Mouse (Mus musculus) gastrocnemius, postnatal 4 days (tissue): ENCODE measurements around the gene Jarid2. TPM values are rescaled to one million over a fixed set of nuclear protein-coding genes. Genes with fewer than 3 reads are reported as not detected.

ENCODE experiments used
- DNase-seq, 2 experiments: peaks; one replicate each; pipeline ENCODE4 v3.0.0; 2021 to 2022; ENCODE audit warnings: low spot score in 2 of 2, mixed read lengths in 2 of 2
- total RNA-seq, 2 experiments: library from RNA; stranded (reverse); gene quantifications; 2 replicates each; pipeline ENCODE4 v1.2.3; 2021

Jarid2 gene
- total RNA-seq, 2 experiments from 2014 or later: 41.4 to 50.6 TPM

DNA sequence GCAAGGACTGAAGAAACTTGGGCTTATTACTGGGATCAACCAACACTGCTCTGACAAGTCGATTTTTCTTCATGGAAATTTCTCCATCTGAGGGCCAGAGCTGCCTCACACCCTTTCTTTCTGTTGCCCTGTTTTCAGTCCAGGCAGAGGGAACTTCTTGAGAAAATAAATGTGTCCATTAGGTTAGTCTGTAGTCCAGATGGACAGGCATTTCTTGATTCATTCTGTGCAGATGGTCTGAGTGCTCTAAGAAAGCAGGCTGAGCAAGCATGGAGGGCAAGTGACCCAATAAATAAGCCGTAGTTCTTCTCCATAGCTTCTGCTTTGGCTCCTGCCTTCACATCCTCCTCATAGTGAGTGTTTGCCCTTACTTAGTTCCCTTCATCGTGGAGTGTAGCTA, 46.1 kb downstream of the Jarid2 start:
- no peak for DNase-seq

GRCm38 (mm10) chr13:44780506-44780905, 51.2 kb downstream of the Jarid2 start:
- no peak for DNase-seq

DNA sequence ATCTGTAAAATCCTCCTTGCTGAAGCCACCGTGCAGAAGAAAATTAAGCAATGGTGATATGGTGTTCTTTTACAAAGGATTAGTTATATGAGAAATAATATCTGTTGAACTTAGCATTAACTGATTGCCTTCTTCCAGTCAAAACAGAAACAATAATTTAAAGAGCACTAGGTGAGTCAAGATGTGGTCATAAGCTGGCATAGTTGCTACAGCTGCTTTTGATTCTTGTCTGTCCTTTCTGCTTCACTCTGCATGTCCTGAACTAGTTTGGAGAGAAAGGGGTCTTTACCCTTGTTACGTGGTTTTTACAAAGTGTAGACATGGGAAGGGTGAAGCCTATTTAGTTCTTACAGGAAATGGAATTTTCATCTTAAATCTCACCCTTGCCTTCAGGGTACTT, 51.9 kb downstream of the Jarid2 start:
- DNase-seq: no peak

- DNase-seq: no peak
Observed at GRCm38 (mm10) chr13:44784551-44784950, 55.3 kb downstream of the Jarid2 start.

- DNase-seq: no peak
Observed at GRCm38 (mm10) chr13:44786291-44786690, 57.0 kb downstream of the Jarid2 start.

- no peak for DNase-seq
Observed at GRCm38 (mm10) chr13:44788352-44789125, 59.3 kb downstream of the Jarid2 start.

- no peak for DNase-seq
Observed at GRCm38 (mm10) chr13:44789982-44790381, 60.7 kb downstream of the Jarid2 start.

- no peak for DNase-seq
Observed at GRCm38 (mm10) chr13:44792361-44792892, 63.2 kb downstream of the Jarid2 start.

DNA sequence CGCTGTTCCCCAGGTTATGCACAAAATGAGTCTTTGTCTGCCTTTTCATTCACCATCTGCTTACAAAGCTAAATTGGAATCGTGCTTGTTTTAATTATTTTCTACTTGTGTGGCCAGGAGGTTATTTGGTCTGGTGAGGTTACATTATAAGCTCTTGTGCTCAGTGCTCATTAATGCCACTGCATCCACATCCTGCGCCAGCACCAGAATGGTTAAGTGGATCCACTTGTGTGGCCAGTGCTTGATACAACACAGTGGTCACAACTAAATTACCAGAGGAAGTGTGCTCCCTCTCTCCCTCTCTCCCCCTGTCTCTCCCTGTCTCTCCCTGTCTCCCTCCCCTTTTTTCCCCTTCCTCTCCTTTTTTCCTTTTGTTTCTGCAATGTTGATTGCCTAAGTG, 66.6 kb downstream of the Jarid2 start:
- DNase-seq: no peak

- peak; percentile 20 to 23 for DNase-seq
Observed at GRCm38 (mm10) chr13:44796775-44797174, 67.5 kb downstream of the Jarid2 start.

DNA sequence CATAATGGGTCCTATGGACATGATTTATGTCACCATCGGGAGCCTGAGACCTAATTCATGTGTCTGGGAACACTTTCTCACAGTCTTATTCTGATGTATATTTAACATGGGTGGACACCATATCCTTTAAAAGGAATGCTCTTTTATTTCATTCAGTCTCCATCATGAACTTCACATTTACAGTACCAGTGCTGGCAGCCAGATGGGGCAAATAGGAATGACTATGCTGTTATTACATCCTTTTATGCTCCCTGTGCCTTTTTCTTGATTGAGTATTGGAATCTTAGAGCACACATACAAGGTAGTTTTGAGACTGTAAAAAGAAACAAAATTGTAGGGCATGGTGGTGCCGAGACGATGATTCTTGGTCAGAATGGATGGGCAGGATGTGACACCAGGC, 69.0 kb downstream of the Jarid2 start:
- DNase-seq: no peak

GRCm38 (mm10) chr13:44799166-44799565, 69.9 kb downstream of the Jarid2 start:
- no peak for DNase-seq

- DNase-seq: no peak
Observed at GRCm38 (mm10) chr13:44800059-44800458, 70.8 kb downstream of the Jarid2 start.

DNA sequence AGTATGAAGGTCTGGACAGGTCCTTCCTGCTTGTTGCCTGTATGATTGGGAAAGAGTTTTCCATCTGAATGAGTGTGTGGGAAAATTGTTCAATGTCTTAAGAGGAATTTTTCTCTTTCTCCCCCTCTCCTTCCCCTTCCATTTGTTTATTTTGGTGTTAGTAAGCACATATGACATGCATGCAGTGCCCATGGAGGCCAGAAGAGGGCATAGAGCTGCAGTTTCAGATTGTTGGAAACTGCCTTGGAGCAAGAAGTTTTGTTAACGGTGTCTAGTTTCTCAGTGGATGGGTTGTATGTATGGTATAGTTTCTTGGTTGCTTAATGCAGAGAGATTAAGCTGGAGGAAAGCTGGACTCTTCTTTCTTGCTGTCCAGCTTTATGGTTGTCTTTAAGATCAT, 75.6 kb downstream of the Jarid2 start:
- peak; percentile 26 to 35 for DNase-seq

GRCm38 (mm10) chr13:44808307-44808706, 79.0 kb downstream of the Jarid2 start:
- no peak for DNase-seq

GRCm38 (mm10) chr13:44811021-44811420, 81.7 kb downstream of the Jarid2 start:
- DNase-seq: no peak

- DNase-seq: no peak
Observed at GRCm38 (mm10) chr13:44811601-44812000, 82.3 kb downstream of the Jarid2 start.

DNA sequence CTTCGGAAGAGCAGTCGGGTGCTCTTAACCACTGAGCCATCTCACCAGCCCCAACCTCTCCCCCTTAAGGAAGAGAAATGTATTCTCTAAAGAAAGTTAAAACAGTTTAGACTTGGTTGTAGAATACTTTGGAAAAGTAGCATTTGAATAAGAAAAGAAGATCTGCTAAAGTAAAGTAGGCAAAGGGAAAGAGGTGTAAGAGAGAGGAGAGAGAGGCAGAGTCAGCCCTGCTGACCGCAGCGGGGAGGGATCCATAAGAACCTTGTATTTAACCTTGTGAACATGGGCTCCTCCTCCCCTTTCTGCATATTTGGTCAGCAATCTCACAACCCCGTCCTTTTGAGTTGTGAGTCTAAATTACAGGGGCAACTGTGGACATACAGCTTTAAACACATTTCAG, 83.1 kb downstream of the Jarid2 start:
- no peak for DNase-seq

DNA sequence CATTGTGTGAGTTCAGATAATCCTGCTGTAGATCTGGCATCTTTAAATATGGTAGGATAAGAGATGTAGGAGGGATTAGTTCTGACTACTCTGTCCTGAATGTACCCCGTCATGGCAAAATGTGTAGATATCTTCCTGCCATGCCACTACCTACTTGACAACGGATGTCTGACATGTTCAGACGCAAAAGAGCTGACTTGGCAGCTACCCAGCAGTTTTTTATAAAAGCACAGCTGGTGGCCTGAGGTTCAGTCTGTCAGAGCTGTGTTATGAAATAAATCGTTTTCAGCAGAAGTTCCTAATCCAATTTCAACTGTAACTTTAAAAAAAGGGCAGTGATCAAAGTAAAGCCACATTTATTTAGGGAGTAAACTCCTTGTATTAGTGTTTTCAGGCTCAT, 90.1 kb downstream of the Jarid2 start:
- DNase-seq: peak in 1 of 2 experiments; percentile 31

DNA sequence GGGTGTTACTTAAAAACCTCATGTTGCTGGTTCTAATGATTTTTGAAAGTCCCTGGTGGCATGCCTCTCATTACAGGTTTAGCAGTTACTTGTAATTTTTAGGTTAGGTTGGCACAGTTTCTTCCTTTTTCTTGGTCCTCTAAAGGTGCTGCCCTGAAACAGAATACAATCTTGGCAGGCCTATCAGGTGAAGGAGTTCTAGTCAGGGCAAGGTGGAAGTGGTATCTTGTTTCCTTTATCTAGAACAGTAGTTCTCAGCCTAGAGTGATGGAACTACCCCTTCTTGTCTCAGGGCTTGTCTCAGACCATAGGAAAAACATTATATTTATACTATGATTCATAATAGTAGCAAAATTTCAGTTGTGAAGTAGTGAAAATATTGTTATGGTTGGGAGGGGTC, 93.3 kb downstream of the Jarid2 start:
- no peak for DNase-seq

- no peak for DNase-seq
Observed at GRCm38 (mm10) chr13:44828903-44829302, 99.6 kb downstream of the Jarid2 start.

DNA sequence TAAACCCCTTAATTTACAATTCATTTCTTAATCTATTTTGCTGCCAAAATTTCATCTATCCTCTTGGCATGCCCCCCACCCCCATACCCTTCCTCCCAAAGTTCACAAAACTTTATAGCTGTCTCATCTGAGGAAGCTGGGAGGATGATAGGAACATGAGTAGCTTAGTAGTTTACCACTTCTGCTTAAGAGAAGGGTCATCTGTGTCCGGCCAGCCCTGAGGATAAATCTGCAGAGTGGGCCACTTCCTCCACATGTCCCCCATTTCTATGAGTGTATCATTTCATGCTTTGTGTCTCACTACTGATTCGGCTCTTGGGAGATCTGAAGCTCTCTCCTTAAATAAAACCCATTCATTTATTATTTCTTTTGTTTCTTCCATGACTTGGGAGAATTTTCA, 102.8 kb downstream of the Jarid2 start:
- DNase-seq: no peak

DNA sequence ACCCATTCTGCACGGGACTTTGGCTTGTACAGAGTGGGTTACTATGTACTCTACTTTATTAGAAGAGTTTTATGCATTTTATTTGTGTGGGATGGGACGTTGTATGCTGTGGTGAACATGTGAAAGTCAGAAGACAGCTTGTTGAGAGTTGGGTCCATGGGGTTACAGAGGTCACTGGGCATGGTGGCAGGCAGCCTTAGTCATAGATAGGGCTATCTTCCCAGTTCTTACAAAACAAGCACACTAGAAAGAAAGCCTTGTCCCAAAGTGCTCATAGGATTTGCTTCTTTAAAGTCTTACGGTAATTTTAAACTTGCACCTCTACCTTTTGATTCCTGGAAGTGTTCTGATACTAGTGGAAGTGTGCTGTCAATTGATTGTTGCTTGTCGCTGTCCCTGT, 103.6 kb downstream of the Jarid2 start:
- DNase-seq: no peak
